Mouse (Mus musculus): ENCODE measurements around the gene Dgcr2. TPM values are rescaled to one million over a fixed set of nuclear protein-coding genes. Genes with fewer than 3 reads are reported as not detected.

The Dgcr2 gene
- total RNA-seq, 2 experiments from 2014 or later = 102 to 106 TPM

- no peak for DNase-seq (ENCODE audit: low spot score in 2 of 2)
Observed at GRCm38 (mm10) chr16:17914307-17915249, 16.2 kb upstream of the Dgcr2 start, which contains the start of gene Gsc2. Gsc2 (minus strand) TSS chr16:17915059.

- DNase-seq (ENCODE audit: low spot score in 2 of 2) = peak; percentile 92 to 98
Observed at GRCm38 (mm10) chr16:17911052-17911595, 12.8 kb upstream of the Dgcr2 start, which contains the start of gene Ess2. Ess2 (minus strand) TSS chr16:17911348.

GRCm38 (mm10) chr16:17896091-17896490 lies 2.3 kb downstream of the Dgcr2 start:
- no peak for DNase-seq (ENCODE audit: low spot score in 2 of 2)

- no peak for DNase-seq (ENCODE audit: low spot score in 2 of 2)
Observed at GRCm38 (mm10) chr16:17893923-17894322, 4.4 kb downstream of the Dgcr2 start, which contains the start of gene Tssk1. Tssk1 (plus strand) TSS chr16:17894223.

- DNase-seq (ENCODE audit: low spot score in 2 of 2) = no peak
Observed at GRCm38 (mm10) chr16:17892606-17893005, 5.8 kb downstream of the Dgcr2 start.

GRCm38 (mm10) chr16:17891567-17891959 lies 6.8 kb downstream of the Dgcr2 start, which contains the start of gene Gm20518:
Gm20518 (minus strand) TSS chr16:17891671.
- DNase-seq (ENCODE audit: low spot score in 2 of 2) = peak; percentile 98 to 99

- peak; percentile 20 to 48 for DNase-seq (ENCODE audit: low spot score in 2 of 2)
Observed at GRCm38 (mm10) chr16:17890917-17891566, 7.3 kb downstream of the Dgcr2 start.

- no peak for DNase-seq (ENCODE audit: low spot score in 2 of 2)
Observed at GRCm38 (mm10) chr16:17890342-17890727, 8.0 kb downstream of the Dgcr2 start.

- DNase-seq (ENCODE audit: low spot score in 2 of 2) = no peak
Observed at GRCm38 (mm10) chr16:17889689-17890341, 8.5 kb downstream of the Dgcr2 start.

GRCm38 (mm10) chr16:17884116-17884515 lies 14.2 kb downstream of the Dgcr2 start:
- no peak for DNase-seq (ENCODE audit: low spot score in 2 of 2)

GRCm38 (mm10) chr16:17882196-17882595 lies 16.2 kb downstream of the Dgcr2 start:
- no peak for DNase-seq (ENCODE audit: low spot score in 2 of 2)

- no peak for DNase-seq (ENCODE audit: low spot score in 2 of 2)
Observed at GRCm38 (mm10) chr16:17879571-17879970, 18.8 kb downstream of the Dgcr2 start.

- DNase-seq (ENCODE audit: low spot score in 2 of 2) = no peak
Observed at GRCm38 (mm10) chr16:17876096-17876495, 22.3 kb downstream of the Dgcr2 start.

GRCm38 (mm10) chr16:17875174-17875573 lies 23.2 kb downstream of the Dgcr2 start:
- no peak for DNase-seq (ENCODE audit: low spot score in 2 of 2)

- DNase-seq (ENCODE audit: low spot score in 2 of 2) = no peak
Observed at GRCm38 (mm10) chr16:17872995-17873394, 25.4 kb downstream of the Dgcr2 start.

- no peak for DNase-seq (ENCODE audit: low spot score in 2 of 2)
Observed at GRCm38 (mm10) chr16:17871248-17871647, 27.1 kb downstream of the Dgcr2 start.

- DNase-seq (ENCODE audit: low spot score in 2 of 2) = no peak
Observed at GRCm38 (mm10) chr16:17865770-17866169, 32.6 kb downstream of the Dgcr2 start.

- DNase-seq (ENCODE audit: low spot score in 2 of 2) = no peak
Observed at GRCm38 (mm10) chr16:17865293-17865692, 33.1 kb downstream of the Dgcr2 start.

GRCm38 (mm10) chr16:17858592-17858991 lies 39.8 kb downstream of the Dgcr2 start:
- DNase-seq (ENCODE audit: low spot score in 2 of 2) = no peak

- no peak for DNase-seq (ENCODE audit: low spot score in 2 of 2)
Observed at GRCm38 (mm10) chr16:17857157-17857556, 41.2 kb downstream of the Dgcr2 start.

- no peak for DNase-seq (ENCODE audit: low spot score in 2 of 2)
Observed at GRCm38 (mm10) chr16:17853263-17853662, 45.1 kb downstream of the Dgcr2 start.
